Mouse (Mus musculus) embryo, embryonic 11 days (tissue): ENCODE data around the gene Lrp11.
A peak's percentile ranks its signal among the peaks of the same experiment; 100 is the strongest.
"Not testable (repeated sequence)": the region's sequence is repeated elsewhere in the genome, so short reads cannot be mapped to it uniquely, and the experiment has no call there.

Experiments used
- DNase-seq: peaks from one replicate; pipeline ENCODE4 v3.0.0-alpha.2; 2015

The Lrp11 gene

GRCm38 (mm10) chr10:7589592-7590233 lies at the start of gene Lrp11:
Gene Lrp11 (plus strand): TSS chr10:7589800.
- peak; percentile 93 for DNase-seq

GRCm38 (mm10) chr10:7578002-7578401 lies 11.6 kb upstream of the Lrp11 start:
- DNase-seq, result no peak

GRCm38 (mm10) chr10:7581401-7581800 lies 8.2 kb upstream of the Lrp11 start:
- DNase-seq, result no peak

- DNase-seq, result peak; percentile 5
Observed at GRCm38 (mm10) chr10:7582157-7582890, 7.3 kb upstream of the Lrp11 start.

- DNase-seq, result no peak
Observed at GRCm38 (mm10) chr10:7582891-7583557, 6.6 kb upstream of the Lrp11 start.

GRCm38 (mm10) chr10:7586771-7587170 lies 2.8 kb upstream of the Lrp11 start:
- DNase-seq, result no peak

GRCm38 (mm10) chr10:7590234-7590689 lies 662 bp downstream of the Lrp11 start:
- DNase-seq, result peak; percentile 34

- DNase-seq, result no peak
Observed at GRCm38 (mm10) chr10:7590792-7591191, 1.2 kb downstream of the Lrp11 start.

GRCm38 (mm10) chr10:7594797-7595196 lies 5.2 kb downstream of the Lrp11 start:
- no peak for DNase-seq

GRCm38 (mm10) chr10:7596251-7596650 lies 6.7 kb downstream of the Lrp11 start:
- no peak for DNase-seq

- no peak for DNase-seq
Observed at GRCm38 (mm10) chr10:7598177-7598576, 8.6 kb downstream of the Lrp11 start.

GRCm38 (mm10) chr10:7600647-7601046 lies 11.0 kb downstream of the Lrp11 start:
- peak; percentile 76 for DNase-seq

GRCm38 (mm10) chr10:7605168-7605567 lies 15.6 kb downstream of the Lrp11 start:
- no peak for DNase-seq

GRCm38 (mm10) chr10:7606437-7606836 lies 16.8 kb downstream of the Lrp11 start:
- DNase-seq, result no peak

GRCm38 (mm10) chr10:7608611-7609010 lies 19.0 kb downstream of the Lrp11 start:
- no peak for DNase-seq

- no peak for DNase-seq
Observed at GRCm38 (mm10) chr10:7611647-7612046, 22.0 kb downstream of the Lrp11 start.

GRCm38 (mm10) chr10:7612210-7612609 lies 22.6 kb downstream of the Lrp11 start:
- not testable (repeated sequence) for DNase-seq

GRCm38 (mm10) chr10:7614834-7615233 lies 25.2 kb downstream of the Lrp11 start:
- no peak for DNase-seq

GRCm38 (mm10) chr10:7617146-7617545 lies 27.5 kb downstream of the Lrp11 start:
- DNase-seq, result not testable (repeated sequence)

- not testable (repeated sequence) for DNase-seq
Observed at GRCm38 (mm10) chr10:7617556-7617955, 28.0 kb downstream of the Lrp11 start.

GRCm38 (mm10) chr10:7619821-7620241 lies 30.2 kb downstream of the Lrp11 start:
- no peak for DNase-seq

- DNase-seq, result no peak
Observed at GRCm38 (mm10) chr10:7620723-7621122, 31.1 kb downstream of the Lrp11 start.

- DNase-seq, result no peak
Observed at GRCm38 (mm10) chr10:7622378-7622777, 32.8 kb downstream of the Lrp11 start.
